Mouse (Mus musculus): ENCODE data around the gene Tmem184b. TPM values are rescaled to one million over a fixed set of nuclear protein-coding genes. Genes with fewer than 3 reads are reported as not detected.

Gene Tmem184b
- polyA plus RNA-seq, 1 experiment = 74.2 TPM

GRCm38 (mm10) chr15:79406564-79406963, 3.2 kb upstream of the Tmem184b start:
- Histone ChIP-seq H3K79me3 (ENCODE audit: low read depth) (peaks cover 11% of the 10 kb centered on the region), H3K27me3 (ENCODE audit: control insufficient read depth, insufficient read depth, insufficient read length) (no peaks in the 10 kb centered on the region), H3ac (ENCODE audit: control insufficient read depth, insufficient read length, low read depth) (no peak overlapping the region), H3K79me2 (ENCODE audit: control insufficient read depth, insufficient read depth) (peaks cover 16% of the 10 kb centered on the region), H3K4me3 (ENCODE audit: insufficient read depth, poor library complexity, severe bottlenecking) (no peak overlapping the region), H3K36me3 (ENCODE audit: control insufficient read depth, insufficient read depth) (no peaks in the 10 kb centered on the region)
- TF ChIP-seq FOSL1 (IDR thresholded peaks at IDR 0.05; ENCODE audit: insufficient read depth, low read length, poor library complexity, severe bottlenecking) (no peak), MYOD1 (IDR thresholded peaks at IDR 0.05; ENCODE audit: control insufficient read depth, insufficient read length, low read depth) (no peak), CEBPB (IDR thresholded peaks at IDR 0.05; ENCODE audit: low read depth) (no peak), USF1 (IDR thresholded peaks at IDR 0.05; ENCODE audit: low read depth) (no peak), MAX (IDR thresholded peaks at IDR 0.05) (no peak), CTCF (IDR thresholded peaks at IDR 0.05; ENCODE audit: control insufficient read depth, insufficient read depth, insufficient read length) (no peak), MYOG (IDR thresholded peaks at IDR 0.05; ENCODE audit: control insufficient read depth, extremely low read depth, insufficient read length) (no peak)

GRCm38 (mm10) chr15:79404277-79404676, 908 bp upstream of the Tmem184b start:
- Histone ChIP-seq H3K36me3 (ENCODE audit: control insufficient read depth, insufficient read depth) (no peaks in the 10 kb centered on the region), H3ac (ENCODE audit: control insufficient read depth, insufficient read length, low read depth) (no peak overlapping the region), H3K27me3 (ENCODE audit: control insufficient read depth, insufficient read depth, insufficient read length) (no peaks in the 10 kb centered on the region), H3K4me3 (ENCODE audit: insufficient read depth, poor library complexity, severe bottlenecking) (no peak overlapping the region), H3K79me3 (ENCODE audit: low read depth) (peaks cover 30% of the 10 kb centered on the region), H3K79me2 (ENCODE audit: control insufficient read depth, insufficient read depth) (peaks cover 39% of the 10 kb centered on the region)
- no peak for TF ChIP-seq FOSL1 (IDR thresholded peaks at IDR 0.05; ENCODE audit: insufficient read depth, low read length, poor library complexity, severe bottlenecking)
- no peak for TF ChIP-seq MAX (IDR thresholded peaks at IDR 0.05)
- TF ChIP-seq MYOD1 (IDR thresholded peaks at IDR 0.05; ENCODE audit: control insufficient read depth, insufficient read length, low read depth) = no peak
- no peak for TF ChIP-seq CTCF (IDR thresholded peaks at IDR 0.05; ENCODE audit: control insufficient read depth, insufficient read depth, insufficient read length)
- no peak for TF ChIP-seq USF1 (IDR thresholded peaks at IDR 0.05; ENCODE audit: low read depth)
- no peak for TF ChIP-seq CEBPB (IDR thresholded peaks at IDR 0.05; ENCODE audit: low read depth)
- no peak for TF ChIP-seq MYOG (IDR thresholded peaks at IDR 0.05; ENCODE audit: control insufficient read depth, extremely low read depth, insufficient read length)

- Histone ChIP-seq H3K4me3 (ENCODE audit: insufficient read depth, poor library complexity, severe bottlenecking) (peak overlapping the region; percentile 94), H3K27me3 (ENCODE audit: control insufficient read depth, insufficient read depth, insufficient read length) (no peaks in the 10 kb centered on the region)
Observed at GRCm38 (mm10) chr15:79403763-79404210, 418 bp upstream of the Tmem184b start.

GRCm38 (mm10) chr15:79402176-79402575, 1.2 kb downstream of the Tmem184b start:
- Histone ChIP-seq H3K36me3 (ENCODE audit: control insufficient read depth, insufficient read depth) (peaks cover 8% of the 10 kb centered on the region), H3K79me3 (ENCODE audit: low read depth) (peaks cover 43% of the 10 kb centered on the region), H3K4me3 (ENCODE audit: insufficient read depth, poor library complexity, severe bottlenecking) (peak overlapping the region; percentile 94), H3K27me3 (ENCODE audit: control insufficient read depth, insufficient read depth, insufficient read length) (no peaks in the 10 kb centered on the region), H3ac (ENCODE audit: control insufficient read depth, insufficient read length, low read depth) (peak overlapping the region; percentile 81), H3K79me2 (ENCODE audit: control insufficient read depth, insufficient read depth) (peaks cover 60% of the 10 kb centered on the region)
- TF ChIP-seq FOSL1 (IDR thresholded peaks at IDR 0.05; ENCODE audit: insufficient read depth, low read length, poor library complexity, severe bottlenecking) (no peak), MYOG (IDR thresholded peaks at IDR 0.05; ENCODE audit: control insufficient read depth, extremely low read depth, insufficient read length) (no peak), MYOD1 (IDR thresholded peaks at IDR 0.05; ENCODE audit: control insufficient read depth, insufficient read length, low read depth) (no peak), CEBPB (IDR thresholded peaks at IDR 0.05; ENCODE audit: low read depth) (no peak), CTCF (IDR thresholded peaks at IDR 0.05; ENCODE audit: control insufficient read depth, insufficient read depth, insufficient read length) (no peak), MAX (IDR thresholded peaks at IDR 0.05) (no peak), USF1 (IDR thresholded peaks at IDR 0.05; ENCODE audit: low read depth) (no peak)

More at GRCm38 (mm10) chr15:79403763-79404210, 418 bp upstream of the Tmem184b start:
- H3ac ChIP-seq (ENCODE audit: control insufficient read depth, insufficient read length, low read depth) = peak overlapping the region; percentile 86
- peaks cover 43% of the 10 kb centered on the region for H3K79me2 ChIP-seq (ENCODE audit: control insufficient read depth, insufficient read depth)
- TF ChIP-seq MYOD1 (IDR thresholded peaks at IDR 0.05; ENCODE audit: control insufficient read depth, insufficient read length, low read depth) (no peak), CEBPB (IDR thresholded peaks at IDR 0.05; ENCODE audit: low read depth) (no peak), CTCF (IDR thresholded peaks at IDR 0.05; ENCODE audit: control insufficient read depth, insufficient read depth, insufficient read length) (no peak), MAX (IDR thresholded peaks at IDR 0.05) (no peak), FOSL1 (IDR thresholded peaks at IDR 0.05; ENCODE audit: insufficient read depth, low read length, poor library complexity, severe bottlenecking) (no peak), USF1 (IDR thresholded peaks at IDR 0.05; ENCODE audit: low read depth) (no peak), MYOG (IDR thresholded peaks at IDR 0.05; ENCODE audit: control insufficient read depth, extremely low read depth, insufficient read length) (no peak)
- peaks cover 34% of the 10 kb centered on the region for H3K79me3 ChIP-seq (ENCODE audit: low read depth)
- no peaks in the 10 kb centered on the region for H3K36me3 ChIP-seq (ENCODE audit: control insufficient read depth, insufficient read depth)

- H3K79me3 ChIP-seq (ENCODE audit: low read depth) = peaks cover 43% of the 10 kb centered on the region
- H3K79me2 ChIP-seq (ENCODE audit: control insufficient read depth, insufficient read depth) = peaks cover 70% of the 10 kb centered on the region
- H3ac ChIP-seq (ENCODE audit: control insufficient read depth, insufficient read length, low read depth) = peak overlapping the region; percentile 4
- TF ChIP-seq MAX (IDR thresholded peaks at IDR 0.05) (no peak), USF1 (IDR thresholded peaks at IDR 0.05; ENCODE audit: low read depth) (no peak), FOSL1 (IDR thresholded peaks at IDR 0.05; ENCODE audit: insufficient read depth, low read length, poor library complexity, severe bottlenecking) (no peak), CTCF (IDR thresholded peaks at IDR 0.05; ENCODE audit: control insufficient read depth, insufficient read depth, insufficient read length) (no peak), CEBPB (IDR thresholded peaks at IDR 0.05; ENCODE audit: low read depth) (no peak), MYOG (IDR thresholded peaks at IDR 0.05; ENCODE audit: control insufficient read depth, extremely low read depth, insufficient read length) (no peak), MYOD1 (IDR thresholded peaks at IDR 0.05; ENCODE audit: control insufficient read depth, insufficient read length, low read depth) (no peak)
- peaks cover 8% of the 10 kb centered on the region for H3K36me3 ChIP-seq (ENCODE audit: control insufficient read depth, insufficient read depth)
- no peak overlapping the region for H3K4me3 ChIP-seq (ENCODE audit: insufficient read depth, poor library complexity, severe bottlenecking)
- no peaks in the 10 kb centered on the region for H3K27me3 ChIP-seq (ENCODE audit: control insufficient read depth, insufficient read depth, insufficient read length)
Observed at GRCm38 (mm10) chr15:79400975-79401365, 2.4 kb downstream of the Tmem184b start.
